Mouse (Mus musculus): ENCODE data around the gene Fbln2. TPM values are rescaled to one million over a fixed set of nuclear protein-coding genes. Genes with fewer than 3 reads are reported as not detected.

Fbln2 gene
- total RNA-seq, 2 experiments from 2014 or later = 42.5 to 50.6 TPM

DNA sequence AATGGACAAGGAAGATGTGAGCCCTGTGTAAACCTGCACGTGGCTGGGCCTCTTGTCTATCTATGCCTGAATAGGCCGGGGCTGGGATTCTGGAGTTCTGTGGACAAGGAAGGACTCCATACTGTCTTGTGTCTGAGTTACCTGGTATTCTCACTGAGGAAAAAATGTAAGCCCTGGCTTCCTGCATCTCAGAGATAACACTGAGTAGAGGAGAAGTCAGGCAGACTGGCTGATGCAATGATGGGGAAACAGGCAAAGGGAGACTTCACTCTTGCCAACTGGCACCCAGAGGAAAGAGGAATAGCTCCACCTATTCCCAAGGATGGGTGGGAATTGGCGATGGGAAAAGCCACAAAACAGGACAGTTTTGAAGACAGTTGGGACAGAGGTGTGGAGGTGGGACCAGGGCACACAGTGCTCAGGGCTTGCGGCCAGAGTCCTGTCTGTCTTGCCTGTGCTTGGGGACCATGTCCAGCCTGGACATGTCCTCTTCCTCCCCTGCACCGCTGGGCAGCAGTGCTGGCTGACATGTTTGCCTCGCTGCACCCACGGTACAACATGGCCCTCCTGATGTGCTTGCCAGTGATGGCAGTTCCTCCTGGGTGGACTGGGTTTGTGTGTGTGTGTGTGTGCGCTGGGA lies 48.2 kb downstream of the Fbln2 start:
- DNase-seq = no peak
- intact Hi-C loops (cut with DNase I) = no loop called here

DNA sequence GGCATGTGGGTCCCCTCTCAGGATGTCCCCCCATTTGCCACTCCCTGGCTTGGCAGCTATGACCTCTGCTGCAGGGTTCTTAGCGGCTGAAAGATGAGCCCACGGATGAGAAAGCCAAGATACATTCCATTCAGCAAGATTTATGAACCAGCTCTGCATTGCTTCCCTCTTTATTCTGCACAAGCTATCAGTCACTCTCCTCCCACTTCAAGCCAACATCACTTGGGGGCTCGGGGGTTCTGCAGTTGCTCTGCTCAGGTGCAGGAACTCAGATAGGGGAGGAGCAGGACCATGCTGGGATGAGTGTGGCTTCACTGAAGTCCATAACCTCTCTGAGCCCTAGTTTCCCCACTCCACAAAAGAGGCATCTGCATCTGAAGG lies 48.7 kb downstream of the Fbln2 start:
- intact Hi-C loops (cut with DNase I) = no loop called here

DNA sequence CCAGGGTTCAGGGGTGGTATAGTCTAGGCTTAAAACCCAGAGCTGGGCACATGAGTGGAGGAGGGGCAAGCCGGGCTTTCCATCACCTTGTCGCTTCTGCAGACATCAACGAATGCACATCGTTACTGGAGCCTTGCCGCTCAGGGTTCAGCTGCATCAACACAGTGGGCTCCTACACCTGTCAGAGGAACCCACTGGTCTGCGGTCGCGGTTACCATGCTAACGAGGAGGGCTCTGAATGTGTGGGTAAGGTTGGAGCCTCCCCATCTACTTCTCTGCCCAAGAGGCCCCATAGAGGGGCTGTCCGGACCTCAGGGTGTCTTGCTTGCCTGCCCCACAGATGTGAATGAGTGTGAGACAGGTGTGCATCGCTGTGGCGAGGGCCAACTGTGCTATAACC lies 53.4 kb downstream of the Fbln2 start:
- DNase-seq = no peak
- intact Hi-C loops (cut with DNase I) = no loop called here

More for the DNA sequence above, 48.7 kb downstream of the Fbln2 start:
- no peak for DNase-seq

DNA sequence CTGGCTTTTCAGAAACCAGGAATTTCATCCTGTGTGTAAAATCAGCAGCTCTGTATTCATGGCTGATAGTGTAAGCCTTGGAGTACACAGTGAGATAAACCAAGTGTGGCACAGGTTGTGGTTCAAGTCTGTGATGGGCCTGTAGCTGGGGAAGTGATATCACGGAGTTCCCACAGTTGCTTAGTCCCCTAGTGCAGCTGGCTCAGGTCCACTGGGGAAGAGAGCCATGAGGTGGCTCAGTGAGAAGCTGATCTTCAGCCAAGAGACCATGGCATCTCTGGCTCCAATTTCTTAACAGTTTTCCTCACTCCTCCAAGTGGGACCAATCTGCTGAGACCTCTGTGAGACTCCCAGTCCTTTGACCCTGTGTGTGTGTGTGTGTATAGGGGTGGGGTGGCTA lies 54.4 kb downstream of the Fbln2 start:
- intact Hi-C loops (cut with DNase I) = no loop called here
- DNase-seq = no peak

DNA sequence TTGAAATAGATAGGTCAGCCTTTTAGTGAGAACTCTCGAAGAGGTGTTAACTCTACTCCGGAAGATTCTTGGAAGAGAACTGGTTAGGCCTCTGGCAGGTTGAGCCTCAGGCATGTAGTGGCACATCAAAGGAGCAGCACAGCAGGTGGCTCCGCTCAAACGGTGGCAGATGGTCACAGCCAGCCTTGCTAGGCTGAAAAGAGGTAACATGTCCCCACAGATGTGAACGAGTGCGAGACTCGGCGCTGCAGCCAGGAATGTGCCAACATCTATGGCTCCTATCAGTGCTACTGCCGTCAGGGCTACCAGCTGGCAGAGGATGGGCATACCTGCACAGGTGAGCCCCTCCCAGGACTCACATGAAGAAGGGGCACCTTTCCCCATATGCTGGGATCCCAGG lies 56.1 kb downstream of the Fbln2 start:
- intact Hi-C loops (cut with DNase I) = no loop called here
- DNase-seq = no peak

- peak; percentile 43 to 56 for DNase-seq
- intact Hi-C loops (cut with DNase I) = no loop called here
These were observed 65.3 kb downstream of the Fbln2 start for GRCm38 (mm10) chr6:91277549-91277948.

GRCm38 (mm10) chr6:91278302-91278701 lies 66.0 kb downstream of the Fbln2 start:
- no peak for DNase-seq
- intact Hi-C loops (cut with DNase I) = no loop called here

DNA sequence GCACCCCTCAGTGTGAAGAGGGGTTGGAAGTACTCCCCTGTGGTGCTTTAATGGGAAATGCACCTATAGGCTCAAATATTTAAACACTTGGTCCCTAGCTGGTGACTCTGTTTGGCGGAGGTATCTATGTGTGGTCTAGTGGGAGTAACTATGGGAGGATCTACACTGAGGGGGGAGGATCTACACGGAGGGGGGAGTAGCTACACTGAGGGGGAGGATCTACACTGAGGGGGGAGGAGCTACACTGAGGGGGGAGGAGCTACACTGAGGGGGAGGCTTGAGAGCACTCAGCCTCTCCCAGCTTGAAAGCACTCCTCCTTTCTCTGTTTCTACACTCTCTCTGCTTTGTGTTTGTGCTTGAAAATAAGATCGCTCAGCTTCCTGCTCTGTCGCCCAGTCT lies 67.2 kb downstream of the Fbln2 start:
- intact Hi-C loops (cut with DNase I) = no loop called here
- DNase-seq = no peak

DNA sequence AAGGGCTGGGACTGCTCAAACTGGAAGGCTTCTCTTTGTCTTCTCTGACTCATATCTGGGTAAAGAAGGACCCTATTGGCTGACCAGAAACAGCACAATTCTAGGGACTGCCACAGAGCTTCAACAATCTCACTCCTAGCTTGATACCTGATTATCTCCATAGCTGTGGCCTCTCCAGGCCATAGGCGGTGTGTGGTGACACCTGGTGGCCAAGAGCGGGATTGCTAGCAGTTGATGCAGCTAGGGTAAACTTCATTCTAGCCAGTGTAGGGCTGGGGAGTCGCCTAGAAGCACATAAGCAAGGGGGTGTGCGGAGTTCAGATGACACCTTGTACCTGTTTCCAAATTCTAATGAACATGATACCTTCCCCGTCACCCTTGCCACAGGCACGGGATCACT lies 69.0 kb downstream of the Fbln2 start:
- intact Hi-C loops (cut with DNase I) = loop anchor here (2.0 to 5.0 kb wide), 3 partner anchors 108 to 464 kb away; no protein-coding TSS in a partner anchor
- DNase-seq = peak; percentile 84 to 87

DNA sequence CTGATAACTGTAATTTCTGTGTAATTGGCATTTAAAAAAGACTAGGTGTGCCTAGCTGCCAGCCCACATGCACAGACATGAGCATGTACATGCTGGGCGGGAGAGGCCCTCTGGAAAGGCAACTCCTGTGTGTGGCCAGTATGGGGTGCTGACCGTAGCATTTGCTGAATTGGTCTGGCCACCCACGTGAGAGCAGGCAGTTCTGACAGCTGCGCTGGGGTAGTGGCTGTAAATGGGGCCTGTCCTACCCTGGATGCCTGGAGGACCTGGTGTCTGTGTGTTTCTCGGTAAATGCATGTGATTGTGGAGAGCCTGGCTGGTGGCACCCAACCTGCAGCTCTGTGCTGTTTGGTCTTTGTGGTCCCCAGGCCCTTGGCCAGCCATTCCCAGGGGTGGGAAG lies 69.5 kb downstream of the Fbln2 start:
- no peak for DNase-seq
- intact Hi-C loops (cut with DNase I) = loop anchor here (1.0 to 5.0 kb wide), 4 partner anchors 37 to 464 kb away; no protein-coding TSS in a partner anchor

- intact Hi-C loops (cut with DNase I) = loop anchor here (5.0 kb wide), 1 partner anchor 466 kb away; no protein-coding TSS in a partner anchor
- DNase-seq = no peak
These were observed 70.8 kb downstream of the Fbln2 start for GRCm38 (mm10) chr6:91283031-91283430.

DNA sequence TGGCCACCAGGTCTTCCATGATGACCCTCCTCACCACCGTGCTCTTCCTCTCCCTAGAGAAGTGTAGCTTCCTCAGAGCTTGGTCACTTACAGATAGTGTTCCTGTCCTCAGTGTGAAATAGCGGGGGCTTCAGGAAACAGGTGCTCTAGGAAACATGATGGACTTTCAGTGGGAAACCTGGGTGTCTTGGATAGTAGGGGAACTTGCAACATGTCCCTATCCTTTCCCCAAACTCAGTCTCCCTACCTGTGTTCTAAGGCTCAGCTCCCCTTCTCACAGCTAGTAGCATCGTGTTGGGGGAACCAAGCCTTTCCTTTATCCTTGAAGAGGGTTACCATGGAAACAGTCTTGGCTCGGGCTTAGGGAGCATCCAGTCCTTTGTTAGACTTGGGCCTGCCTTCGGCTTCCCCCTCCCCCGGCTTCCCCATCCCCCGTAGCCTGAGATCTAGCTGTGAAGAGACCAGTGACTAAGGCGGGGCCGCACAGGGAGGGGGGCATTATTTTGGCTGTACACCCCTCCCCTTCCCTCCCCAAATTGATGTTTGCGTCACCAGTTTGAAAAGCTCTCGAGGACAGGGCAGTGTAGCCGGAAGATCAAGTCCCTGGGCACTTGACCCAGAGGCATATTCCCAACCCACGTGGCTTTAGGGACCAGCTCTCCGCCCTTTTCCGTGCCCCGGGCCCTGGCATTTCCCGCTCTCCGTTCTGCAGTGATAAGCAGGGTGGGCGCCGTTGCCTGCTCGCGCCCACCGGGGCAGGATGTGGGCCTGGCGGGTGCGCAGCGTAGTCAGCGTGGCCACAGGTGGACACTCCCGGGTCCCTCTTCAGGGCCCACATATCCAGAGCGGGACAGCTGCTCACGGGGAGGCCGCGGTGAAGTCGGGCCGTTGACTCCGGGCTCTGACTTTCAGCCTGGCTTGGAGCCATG lies 72.5 kb downstream of the Fbln2 start:
- DNase-seq = no peak
- intact Hi-C loops (cut with DNase I) = loop anchor here (5.0 kb wide), 2 partner anchors 223 to 467 kb away; no protein-coding TSS in a partner anchor

DNA sequence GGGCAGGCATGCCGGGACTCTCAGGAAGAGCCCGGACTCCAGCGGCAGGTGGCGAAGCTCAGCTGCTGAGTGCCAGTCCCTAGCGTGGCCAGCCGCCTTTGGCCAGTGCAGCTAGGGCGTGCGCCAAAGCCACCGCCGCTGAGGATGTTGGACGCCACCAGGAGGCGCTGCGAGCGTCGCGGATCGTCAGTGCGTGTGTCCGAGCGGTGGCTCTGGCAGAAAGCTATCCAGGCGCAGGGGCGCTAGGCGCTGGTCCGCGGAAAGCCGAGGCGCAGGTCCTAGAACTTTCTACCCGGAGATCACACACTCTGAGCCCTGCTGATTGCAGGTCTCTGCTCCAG lies 73.2 kb downstream of the Fbln2 start:
- DNase-seq = peak; percentile 74 to 75
- intact Hi-C loops (cut with DNase I) = loop anchor here (5.0 kb wide), 1 partner anchor 222 kb away; no protein-coding TSS in a partner anchor

GRCm38 (mm10) chr6:91285814-91286545 lies 73.7 kb downstream of the Fbln2 start:
- intact Hi-C loops (cut with DNase I) = loop anchor here (1.0 to 5.0 kb wide), 2 partner anchors 126 to 221 kb away; no protein-coding TSS in a partner anchor
- DNase-seq = peak in 1 of 2 experiments; percentile 28

GRCm38 (mm10) chr6:91286624-91287023 lies 74.4 kb downstream of the Fbln2 start:
- peak; percentile 64 to 80 for DNase-seq
- intact Hi-C loops (cut with DNase I) = loop anchor here (1.0 to 5.0 kb wide), 2 partner anchors 126 to 221 kb away; no protein-coding TSS in a partner anchor

DNA sequence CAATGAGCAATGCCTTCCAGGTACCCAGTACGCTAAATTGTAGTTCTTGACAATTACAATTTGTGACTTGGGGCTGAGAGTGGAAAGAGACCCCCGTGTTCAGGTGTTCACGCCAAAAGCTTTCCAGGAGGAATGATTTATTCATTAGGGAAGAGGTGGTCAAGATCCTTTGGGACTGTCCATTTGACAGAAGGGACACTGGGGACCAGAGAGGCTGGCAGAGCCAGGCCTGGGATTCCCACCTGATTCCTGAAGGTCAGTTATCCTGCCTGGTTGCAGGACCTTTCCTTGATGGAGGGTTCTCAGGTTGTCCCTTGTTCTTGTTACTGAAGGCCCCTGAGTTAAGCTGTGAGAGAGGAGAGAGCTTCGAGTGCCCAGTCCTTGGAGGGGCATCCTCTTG lies 74.9 kb downstream of the Fbln2 start:
- intact Hi-C loops (cut with DNase I) = loop anchor here (5.0 kb wide), 1 partner anchor 220 kb away; no protein-coding TSS in a partner anchor
- DNase-seq = no peak

- no peak for DNase-seq
These were observed 75.4 kb downstream of the Fbln2 start for GRCm38 (mm10) chr6:91287636-91288035.

GRCm38 (mm10) chr6:91288251-91288785 lies 76.1 kb downstream of the Fbln2 start:
- DNase-seq = no peak
- intact Hi-C loops (cut with DNase I) = loop anchor here (5.0 kb wide), 1 partner anchor 219 kb away; no protein-coding TSS in a partner anchor

More at GRCm38 (mm10) chr6:91287636-91288035, 75.4 kb downstream of the Fbln2 start:
- intact Hi-C loops (cut with DNase I) = loop anchor here (5.0 kb wide), 1 partner anchor 220 kb away; no protein-coding TSS in a partner anchor

GRCm38 (mm10) chr6:91288961-91289360 lies 76.7 kb downstream of the Fbln2 start:
- no peak for DNase-seq
- intact Hi-C loops (cut with DNase I) = loop anchor here (5.0 kb wide), 1 partner anchor 218 kb away; no protein-coding TSS in a partner anchor

GRCm38 (mm10) chr6:91290937-91291336 lies 78.7 kb downstream of the Fbln2 start:
- intact Hi-C loops (cut with DNase I) = no loop called here
- DNase-seq = no peak
